Mouse (Mus musculus) cerebellum, postnatal 36 days (tissue): ENCODE measurements around the gene Rpia.

Source experiments
- DNase-seq, 2 experiments: peaks; one replicate each; pipeline ENCODE4 v3.0.0; 2021 to 2022; ENCODE audit warnings: mixed read lengths in 2 of 2

Rpia gene

GRCm38 (mm10) chr6:70804632-70805031 is 12.6 kb upstream of the Rpia start:
- DNase-seq = peak; percentile 16 to 49

- peak; percentile 62 to 68 for DNase-seq
These were observed 5.7 kb upstream of the Rpia start for GRCm38 (mm10) chr6:70797581-70798251.

GRCm38 (mm10) chr6:70796940-70797339 is 4.9 kb upstream of the Rpia start:
- no peak for DNase-seq

- DNase-seq = no peak
These were observed 612 bp upstream of the Rpia start for GRCm38 (mm10) chr6:70792644-70793043.

- DNase-seq = no peak
These were observed 925 bp downstream of the Rpia start for GRCm38 (mm10) chr6:70790852-70791761.

GRCm38 (mm10) chr6:70790034-70790650 is 1.9 kb downstream of the Rpia start:
- no peak for DNase-seq

GRCm38 (mm10) chr6:70789134-70789533 is 2.9 kb downstream of the Rpia start:
- DNase-seq = no peak

- DNase-seq = no peak
These were observed 4.5 kb downstream of the Rpia start for GRCm38 (mm10) chr6:70787524-70787923.

- no peak for DNase-seq
These were observed 6.2 kb downstream of the Rpia start for GRCm38 (mm10) chr6:70785852-70786251.

GRCm38 (mm10) chr6:70784811-70785210 is 7.2 kb downstream of the Rpia start:
- no peak for DNase-seq

- DNase-seq = no peak
These were observed 10.7 kb downstream of the Rpia start for GRCm38 (mm10) chr6:70781336-70781735.

GRCm38 (mm10) chr6:70774372-70774771 is 17.7 kb downstream of the Rpia start:
- no peak for DNase-seq

GRCm38 (mm10) chr6:70773769-70774168 is 18.3 kb downstream of the Rpia start:
- DNase-seq = no peak

GRCm38 (mm10) chr6:70768769-70769168 is 23.3 kb downstream of the Rpia start:
- DNase-seq = peak; percentile 78 to 82

GRCm38 (mm10) chr6:70765076-70765475 is 27.0 kb downstream of the Rpia start:
- no peak for DNase-seq

GRCm38 (mm10) chr6:70764551-70764950 is 27.5 kb downstream of the Rpia start:
- DNase-seq = no peak

- no peak for DNase-seq
These were observed 28.2 kb downstream of the Rpia start for GRCm38 (mm10) chr6:70763881-70764280.

GRCm38 (mm10) chr6:70762659-70763058 is 29.4 kb downstream of the Rpia start:
- no peak for DNase-seq

GRCm38 (mm10) chr6:70760951-70761350 is 31.1 kb downstream of the Rpia start:
- DNase-seq = peak; percentile 64 to 67

- DNase-seq = no peak
These were observed 37.2 kb downstream of the Rpia start for GRCm38 (mm10) chr6:70754833-70755232.

- peak; percentile 39 to 42 for DNase-seq
These were observed 39.7 kb downstream of the Rpia start for GRCm38 (mm10) chr6:70752351-70752750.

GRCm38 (mm10) chr6:70751898-70752273 is 40.1 kb downstream of the Rpia start:
- DNase-seq = no peak

- DNase-seq = no peak
These were observed 40.7 kb downstream of the Rpia start for GRCm38 (mm10) chr6:70751251-70751897.
